Mouse (Mus musculus): ENCODE measurements around the gene Vmn1r128. TPM values are rescaled to one million over a fixed set of nuclear protein-coding genes. Genes with fewer than 3 reads are reported as not detected.
"Not testable (repeated sequence)": the region's sequence is repeated elsewhere in the genome, so short reads cannot be mapped to it uniquely, and the experiment has no call there.

The Vmn1r128 gene
- not detected in 2 replicates for polyA plus RNA-seq (2016; fragmentation: Nextera tagmentation; extraction: Ambion mirVana)

GRCm38 (mm10) chr7:21349073-21349472, at the start of gene Vmn1r128:
Gene Vmn1r128 (plus strand): TSS chr7:21349373.
- not testable (repeated sequence) for H3K4me3 ChIP-seq; H3K36me3 ChIP-seq; H3K27me3 ChIP-seq (ENCODE audit: insufficient read depth, poor library complexity, severe bottlenecking); DNase-seq (ENCODE audit: low spot score); H3K4me1 ChIP-seq; H3K27ac ChIP-seq; H3K9me3 ChIP-seq
- 55% methylated on average over 1 of the region's 1 CpGs for WGBS

DNA sequence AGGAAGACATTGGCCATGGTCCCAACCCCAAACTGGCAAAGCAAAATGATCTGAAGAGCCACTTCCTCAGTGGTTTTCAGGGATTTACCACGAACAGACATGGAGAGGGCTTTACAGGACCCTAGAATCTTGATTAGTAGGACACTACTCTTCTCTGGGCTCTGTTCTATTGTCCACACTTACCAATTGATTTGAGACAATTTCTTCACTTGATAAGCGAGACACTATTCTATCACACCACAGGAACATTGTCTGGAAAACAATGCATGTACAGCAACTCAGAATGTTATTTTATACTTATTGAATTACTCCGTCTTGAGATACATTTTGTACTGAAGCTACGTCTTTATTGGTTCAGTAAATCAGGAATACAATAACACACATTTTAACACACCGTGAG, 47.8 kb upstream of the Vmn1r128 start, which contains the start of gene Vmn1r126:
TSS of gene Vmn1r126 (minus strand) at position 101 of the 400 bp plus-strand sequence.
- not testable (repeated sequence) for H3K27me3 ChIP-seq (ENCODE audit: insufficient read depth, poor library complexity, severe bottlenecking); H3K4me3 ChIP-seq; DNase-seq (ENCODE audit: low spot score); H3K9me3 ChIP-seq; H3K27ac ChIP-seq; H3K4me1 ChIP-seq; H3K36me3 ChIP-seq
- no CpG with 5 or more reads among the region's 5 CpGs for WGBS

GRCm38 (mm10) chr7:21319761-21320160, 29.4 kb upstream of the Vmn1r128 start, which contains the start of gene Vmn1r127:
Gene Vmn1r127 (minus strand): TSS chr7:21319861.
- H3K27me3 ChIP-seq (ENCODE audit: insufficient read depth, poor library complexity, severe bottlenecking); H3K27ac ChIP-seq; H3K36me3 ChIP-seq; H3K9me3 ChIP-seq; DNase-seq (ENCODE audit: low spot score); H3K4me1 ChIP-seq; H3K4me3 ChIP-seq: not testable (repeated sequence)
- WGBS, result no CpG with 5 or more reads among the region's 3 CpGs

DNA sequence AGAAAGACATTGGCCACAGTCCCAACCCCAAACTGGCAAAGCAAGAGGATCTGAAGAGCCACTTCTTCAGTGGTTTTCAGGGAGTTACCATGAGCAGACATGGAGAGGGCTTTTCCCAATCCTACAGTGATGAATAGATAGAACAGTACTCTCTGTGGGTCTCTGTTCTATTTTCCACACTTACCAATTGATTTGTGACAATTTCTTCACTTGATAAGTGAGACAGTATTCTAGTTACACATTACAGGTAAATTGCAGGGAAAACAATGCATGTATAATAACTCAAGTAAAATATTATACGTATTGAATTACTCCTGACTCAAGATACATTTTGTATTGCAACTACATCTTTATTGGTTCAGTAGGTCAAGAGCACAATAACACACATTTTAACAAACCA, 12.0 kb downstream of the Vmn1r128 start, which contains the start of gene Vmn1r129:
TSS of gene Vmn1r129 (minus strand) at position 101 of the 400 bp plus-strand sequence.
- not testable (repeated sequence) for H3K27ac ChIP-seq; H3K4me3 ChIP-seq; H3K4me1 ChIP-seq; H3K27me3 ChIP-seq (ENCODE audit: insufficient read depth, poor library complexity, severe bottlenecking); H3K9me3 ChIP-seq; DNase-seq (ENCODE audit: low spot score); H3K36me3 ChIP-seq
- WGBS, result no CpG with 5 or more reads among the region's 1 CpGs

Other genes starting within 250 kb of the Vmn1r128 start
- gene Vmn1r122, start 215.2 kb upstream of the Vmn1r128 start, polyA plus RNA-seq (2016; fragmentation: Nextera tagmentation; extraction: Ambion mirVana), result not detected in 2 replicates
- not detected in 2 replicates for gene Vmn1r123, start 187.2 kb upstream of the Vmn1r128 start, polyA plus RNA-seq (2016; fragmentation: Nextera tagmentation; extraction: Ambion mirVana)
- not detected in 2 replicates for gene Gm5157, start 158.9 kb upstream of the Vmn1r128 start, polyA plus RNA-seq (2016; fragmentation: Nextera tagmentation; extraction: Ambion mirVana)
- not detected in 2 replicates for gene Vmn1r124, start 88.8 kb upstream of the Vmn1r128 start, polyA plus RNA-seq (2016; fragmentation: Nextera tagmentation; extraction: Ambion mirVana)
- not detected in 2 replicates for gene Vmn1r125, start 77.2 kb upstream of the Vmn1r128 start, polyA plus RNA-seq (2016; fragmentation: Nextera tagmentation; extraction: Ambion mirVana)
- gene Vmn1r126, start 47.9 kb upstream of the Vmn1r128 start, polyA plus RNA-seq (2016; fragmentation: Nextera tagmentation; extraction: Ambion mirVana), result not detected in 2 replicates
- not detected in 2 replicates for gene Vmn1r127, start 29.5 kb upstream of the Vmn1r128 start, polyA plus RNA-seq (2016; fragmentation: Nextera tagmentation; extraction: Ambion mirVana)
- not detected in 2 replicates for gene Vmn1r129, start 11.9 kb downstream of the Vmn1r128 start, polyA plus RNA-seq (2016; fragmentation: Nextera tagmentation; extraction: Ambion mirVana)
- not detected in 2 replicates for gene Gm6882, start 83.4 kb downstream of the Vmn1r128 start, polyA plus RNA-seq (2016; fragmentation: Nextera tagmentation; extraction: Ambion mirVana)
- gene Vmn1r130, start 162.4 kb downstream of the Vmn1r128 start, polyA plus RNA-seq (2016; fragmentation: Nextera tagmentation; extraction: Ambion mirVana), result not detected in 2 replicates
- not detected in 2 replicates for gene Vmn1r131, start 196.7 kb downstream of the Vmn1r128 start, polyA plus RNA-seq (2016; fragmentation: Nextera tagmentation; extraction: Ambion mirVana)